Mouse (Mus musculus) T-cell, adult 66 days (primary cell): Measurements from ENCODE around the gene Olfr1457. TPM values are rescaled to one million over a fixed set of nuclear protein-coding genes. Genes with fewer than 3 reads are reported as not detected.

Source experiments
- total RNA-seq, 2 experiments: library from RNA; stranded (reverse); gene quantifications; 3 replicates in 1 of 2; 4 replicates in 1 of 2; pipeline ENCODE4 v1.2.4; 2023

Gene Olfr1457
- total RNA-seq: not detected

DNA sequence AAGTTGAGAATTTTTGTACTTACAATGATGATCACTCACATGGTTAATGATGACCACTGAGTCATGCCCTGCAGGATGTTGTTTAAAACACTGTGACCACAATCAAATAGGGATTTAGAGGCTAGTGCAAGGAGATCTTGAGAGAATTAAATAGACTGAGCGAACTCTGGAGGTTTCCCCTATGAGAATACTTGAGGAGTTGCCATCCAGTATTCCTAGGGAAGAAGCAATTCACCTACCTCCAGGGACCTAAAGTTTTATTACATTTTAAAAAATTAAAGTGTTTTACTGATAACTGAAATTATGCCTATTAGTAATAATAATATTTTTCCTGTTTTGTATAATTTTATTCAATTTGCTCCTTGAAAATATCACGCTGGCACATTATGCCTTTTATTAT lies at the start of gene Olfr1457:
Gene Olfr1457, minus strand, starts transcription at position 101 of the 400 bp plus-strand sequence.

DNA sequence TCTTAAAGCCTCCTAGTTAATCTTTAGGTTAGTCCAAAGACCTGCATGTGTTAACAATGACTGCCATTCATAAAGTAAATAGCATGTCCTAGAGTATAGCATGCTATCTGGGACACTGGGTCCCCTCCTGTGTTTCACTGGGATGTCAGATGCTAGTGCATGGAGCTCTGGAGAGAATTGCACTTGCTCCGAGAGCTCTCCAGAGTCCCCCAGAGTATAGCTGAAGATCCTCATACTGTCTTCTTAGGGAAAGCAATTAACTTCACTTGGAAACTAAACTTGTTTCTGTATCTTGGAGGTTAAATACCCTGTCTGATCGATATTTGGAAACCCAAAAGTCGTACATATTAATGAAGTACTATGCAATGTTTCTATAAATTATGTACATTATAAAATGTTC lies 9.0 kb upstream of the Olfr1457 start, which contains the start of gene Olfr1458:
Gene Olfr1458, minus strand, starts transcription at position 101 of the 400 bp plus-strand sequence.

DNA sequence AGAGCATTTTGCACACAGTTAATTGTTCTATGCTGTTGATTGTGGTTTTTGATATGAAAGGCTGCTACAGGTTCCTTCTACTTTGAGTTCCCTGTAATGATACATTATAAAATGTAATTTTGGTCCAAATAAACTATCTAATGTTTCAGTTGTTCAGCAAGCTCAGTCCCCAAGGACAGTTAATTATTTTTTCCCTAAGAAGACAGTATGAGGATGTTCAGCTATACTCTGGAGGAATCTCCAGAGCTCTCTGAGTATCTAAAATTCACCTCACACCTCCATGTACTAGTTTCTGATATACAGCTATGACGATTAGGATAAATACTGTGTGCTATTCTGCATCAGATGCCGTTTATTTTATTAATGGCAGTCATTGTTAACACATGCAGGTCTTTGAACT lies 37.4 kb downstream of the Olfr1457 start, which contains the start of gene Olfr1454:
Gene Olfr1454, plus strand, starts transcription at position 301 of the 400 bp plus-strand sequence.

Other genes with a start within 250 kb of the Olfr1457 start
- gene Olfr1444, start 240.6 kb downstream of the Olfr1457 start, total RNA-seq: 1 to 10 TPM in 1 of 2 experiments, not detected in 1; 1.1 TPM
- not detected for gene Olfr1445, start 214.0 kb downstream of the Olfr1457 start, total RNA-seq
- gene Olfr1446, start 204.4 kb downstream of the Olfr1457 start, total RNA-seq: not detected
- not detected for gene Olfr1447, start 194.1 kb downstream of the Olfr1457 start, total RNA-seq
- not detected for gene Olfr1448, start 173.5 kb downstream of the Olfr1457 start, total RNA-seq
- gene Olfr1449, start 167.1 kb downstream of the Olfr1457 start, total RNA-seq: not detected
- not detected for gene Olfr1450, start 147.6 kb downstream of the Olfr1457 start, total RNA-seq
- not detected for gene Olfr1451, start 102.9 kb downstream of the Olfr1457 start, total RNA-seq
- gene Olfr1453, start 69.6 kb downstream of the Olfr1457 start, total RNA-seq: not detected
- gene Olfr1454, start 37.3 kb downstream of the Olfr1457 start, total RNA-seq: not detected
- not detected for gene Olfr1458, start 8.9 kb upstream of the Olfr1457 start, total RNA-seq
- under 1 TPM in 1 of 2 experiments, not detected in 1; 0.12 TPM for gene Olfr1459, start 51.7 kb upstream of the Olfr1457 start, total RNA-seq
- gene Olfr1461, start 65.1 kb upstream of the Olfr1457 start, total RNA-seq: not detected
- gene Olfr1462, start 87.8 kb upstream of the Olfr1457 start, total RNA-seq: not detected
- gene Olfr1463, start 133.4 kb upstream of the Olfr1457 start, total RNA-seq: not detected
- not detected for gene Olfr1465, start 217.7 kb upstream of the Olfr1457 start, total RNA-seq
- gene Olfr1466, start 241.0 kb upstream of the Olfr1457 start, total RNA-seq: not detected